Mouse (Mus musculus): ENCODE results near the gene Grk4.
A peak's percentile ranks its signal among the peaks of the same experiment; 100 is the strongest.

The Grk4 gene

DNA sequence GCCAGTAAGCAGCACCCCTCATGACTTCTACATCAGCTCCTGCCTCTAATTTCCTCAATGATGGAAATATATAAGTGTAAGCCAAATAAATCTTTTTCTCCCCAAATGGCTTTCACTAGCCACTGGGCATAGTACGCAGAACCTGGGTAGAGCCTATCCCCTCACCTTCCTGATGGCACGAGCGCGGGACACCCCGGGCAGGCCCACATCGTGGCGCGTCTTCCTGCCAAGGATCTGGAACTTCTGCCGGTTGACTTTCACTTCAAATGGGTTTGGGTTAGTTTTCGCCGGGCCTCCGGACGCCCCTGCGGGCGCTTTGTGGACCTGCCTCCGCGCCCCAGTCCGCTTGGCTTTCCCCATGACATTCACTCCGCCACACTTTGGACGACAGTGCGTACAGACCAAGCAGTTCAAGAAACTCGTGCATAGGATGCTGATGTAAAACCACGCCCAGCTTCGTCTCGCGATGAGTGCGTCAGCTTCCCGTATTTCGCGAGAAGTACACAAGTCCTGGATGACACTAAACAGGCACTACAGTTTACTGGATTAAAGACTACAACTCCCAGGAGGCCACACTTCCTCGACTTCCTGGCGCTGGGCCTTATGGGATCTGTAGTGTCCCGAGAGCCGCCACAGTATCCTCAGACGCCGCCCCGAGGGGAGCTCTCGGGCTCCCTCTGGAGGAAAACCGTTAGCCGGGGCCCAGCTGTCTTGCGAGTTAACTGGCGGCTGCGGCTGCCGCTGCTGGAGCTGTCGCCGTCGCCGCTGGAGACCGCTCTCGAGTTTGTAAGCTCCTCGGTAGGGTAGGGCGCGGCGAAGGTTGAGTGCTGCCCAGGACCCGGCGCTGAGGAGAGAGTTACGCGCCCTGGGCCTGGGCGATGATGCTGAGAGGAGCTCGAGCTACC, at the start of gene Grk4, which contains the start of gene Nop14:
TSS of gene Grk4 (plus strand) at position 694 of the 905 bp plus-strand sequence.
TSS of gene Nop14 (minus strand) at position 463 of the 905 bp plus-strand sequence.
- TF ChIP-seq NANOG (IDR thresholded peaks at IDR 0.05; ENCODE audit: borderline replicate concordance, low read length), result no peak
- TF ChIP-seq POU5F1 (IDR thresholded peaks at IDR 0.05; ENCODE audit: borderline replicate concordance, low read length), result no peak
- TF ChIP-seq CTCF (conservative IDR thresholded peaks at IDR 0.05; ENCODE audit: low read length), result peak; percentile 59
- peaks cover 26% of the 10 kb centered on the region for H3K27me3 ChIP-seq (ENCODE audit: insufficient read depth, low read length)
- peak within 1 kb of the TSS; percentile 97 for H3K4me3 ChIP-seq (replicated peaks; ENCODE audit: low read length)
- H3K4me1 ChIP-seq (replicated peaks; ENCODE audit: low read depth, low read length), result peaks cover 25% of the 10 kb centered on the region
- no peaks in the 10 kb centered on the region for H3K9me3 ChIP-seq (ENCODE audit: low read length)
- H3K36me3 ChIP-seq (ENCODE audit: insufficient read depth, low read length), result peaks cover 30% of the 10 kb centered on the region

DNA sequence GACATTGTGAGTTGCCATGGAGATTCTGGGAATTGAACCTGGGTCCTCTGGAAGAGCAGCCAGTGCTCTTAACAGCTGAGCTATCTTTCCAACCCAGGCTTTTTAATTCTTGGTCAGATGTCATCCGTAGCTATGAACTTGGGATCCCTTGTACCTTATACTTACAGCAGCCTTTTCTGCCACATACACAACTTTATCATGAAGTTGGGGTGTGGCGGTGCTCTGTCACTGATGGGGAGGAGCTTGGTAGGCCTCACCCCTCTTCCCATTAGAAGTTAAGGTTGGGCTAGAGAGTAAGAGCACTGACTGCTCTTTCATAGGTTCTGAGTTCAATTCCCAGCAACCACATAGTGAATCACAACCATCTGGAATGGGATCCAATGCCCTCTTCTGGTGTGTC, 27.2 kb upstream of the Grk4 start:
- Histone ChIP-seq H3K4me3 (replicated peaks; ENCODE audit: low read length) (no peak overlapping the region), H3K4me1 (replicated peaks; ENCODE audit: low read depth, low read length) (peaks cover 63% of the 10 kb centered on the region), H3K9me3 (ENCODE audit: low read length) (no peaks in the 10 kb centered on the region), H3K36me3 (ENCODE audit: insufficient read depth, low read length) (peaks cover 82% of the 10 kb centered on the region), H3K27me3 (ENCODE audit: insufficient read depth, low read length) (no peaks in the 10 kb centered on the region)
- TF ChIP-seq POU5F1 (IDR thresholded peaks at IDR 0.05; ENCODE audit: borderline replicate concordance, low read length) (no peak), NANOG (IDR thresholded peaks at IDR 0.05; ENCODE audit: borderline replicate concordance, low read length) (no peak), CTCF (conservative IDR thresholded peaks at IDR 0.05; ENCODE audit: low read length) (no peak)

DNA sequence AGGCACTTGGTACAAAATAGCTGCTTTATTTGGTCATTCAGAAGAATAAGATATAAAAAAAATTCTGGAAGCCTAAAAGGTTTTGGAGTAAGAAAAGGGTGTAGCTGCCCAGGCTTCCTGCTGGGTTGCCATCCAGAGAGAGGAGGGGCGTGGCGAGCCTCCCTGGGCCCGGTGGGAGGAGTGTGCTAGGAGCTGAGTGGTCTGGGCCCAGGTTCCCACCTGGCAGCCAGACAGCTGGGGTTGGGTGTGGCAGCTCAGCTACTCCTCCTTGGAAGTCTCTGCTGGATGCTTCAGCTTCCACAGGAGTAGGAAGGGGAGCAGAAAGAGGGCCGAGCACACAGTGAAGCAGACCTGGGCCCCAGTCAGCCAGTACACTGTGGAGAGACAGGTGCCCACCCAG, 26.5 kb upstream of the Grk4 start:
- Histone ChIP-seq H3K9me3 (ENCODE audit: low read length) (no peaks in the 10 kb centered on the region), H3K4me1 (replicated peaks; ENCODE audit: low read depth, low read length) (peaks cover 69% of the 10 kb centered on the region), H3K36me3 (ENCODE audit: insufficient read depth, low read length) (peaks cover 82% of the 10 kb centered on the region), H3K27me3 (ENCODE audit: insufficient read depth, low read length) (no peaks in the 10 kb centered on the region), H3K4me3 (replicated peaks; ENCODE audit: low read length) (peak overlapping the region; percentile 87; the same call in 1 of the 2 replicates)
- TF ChIP-seq POU5F1 (IDR thresholded peaks at IDR 0.05; ENCODE audit: borderline replicate concordance, low read length) (no peak), NANOG (IDR thresholded peaks at IDR 0.05; ENCODE audit: borderline replicate concordance, low read length) (no peak), CTCF (conservative IDR thresholded peaks at IDR 0.05; ENCODE audit: low read length) (no peak)

DNA sequence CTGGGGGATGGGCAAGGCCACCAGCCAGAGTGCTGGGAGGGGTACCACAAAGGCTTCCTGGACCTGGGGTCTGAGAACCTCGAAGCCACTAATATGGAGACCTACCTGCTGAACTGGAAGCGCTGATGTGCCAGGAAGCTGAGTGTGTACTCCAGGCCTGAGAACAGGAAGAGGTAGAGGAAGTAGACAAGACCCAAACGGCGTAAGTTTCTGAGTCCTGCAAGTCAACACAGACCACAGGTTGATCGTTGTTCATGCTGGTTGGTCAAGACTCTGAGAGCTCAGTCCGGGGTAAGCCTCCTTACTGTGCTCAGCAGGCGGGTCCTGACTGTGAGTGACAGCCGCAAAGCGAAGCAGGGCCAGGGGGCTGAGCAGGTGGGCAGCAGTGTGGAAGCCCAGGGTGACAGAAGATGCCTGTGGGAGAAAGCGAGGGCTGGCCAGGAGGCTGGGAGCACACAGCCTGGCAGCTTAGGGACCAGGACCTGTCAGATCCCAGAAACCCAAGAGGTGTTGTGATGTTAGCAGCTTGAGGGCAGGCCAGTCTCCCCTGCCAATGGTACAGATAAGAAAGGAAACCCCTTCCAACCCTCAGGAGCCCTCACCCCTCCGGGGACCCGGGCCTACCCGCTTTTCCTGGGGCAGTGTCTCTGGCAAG, 25.3 kb upstream of the Grk4 start:
- no peak for TF ChIP-seq CTCF (conservative IDR thresholded peaks at IDR 0.05; ENCODE audit: low read length)
- TF ChIP-seq POU5F1 (IDR thresholded peaks at IDR 0.05; ENCODE audit: borderline replicate concordance, low read length), result no peak
- no peak for TF ChIP-seq NANOG (IDR thresholded peaks at IDR 0.05; ENCODE audit: borderline replicate concordance, low read length)
- H3K4me3 ChIP-seq (replicated peaks; ENCODE audit: low read length), result peak overlapping the region; percentile 87
- H3K4me1 ChIP-seq (replicated peaks; ENCODE audit: low read depth, low read length), result peaks cover 81% of the 10 kb centered on the region
- no peaks in the 10 kb centered on the region for H3K9me3 ChIP-seq (ENCODE audit: low read length)
- peaks cover 82% of the 10 kb centered on the region for H3K36me3 ChIP-seq (ENCODE audit: insufficient read depth, low read length)
- no peaks in the 10 kb centered on the region for H3K27me3 ChIP-seq (ENCODE audit: insufficient read depth, low read length)

DNA sequence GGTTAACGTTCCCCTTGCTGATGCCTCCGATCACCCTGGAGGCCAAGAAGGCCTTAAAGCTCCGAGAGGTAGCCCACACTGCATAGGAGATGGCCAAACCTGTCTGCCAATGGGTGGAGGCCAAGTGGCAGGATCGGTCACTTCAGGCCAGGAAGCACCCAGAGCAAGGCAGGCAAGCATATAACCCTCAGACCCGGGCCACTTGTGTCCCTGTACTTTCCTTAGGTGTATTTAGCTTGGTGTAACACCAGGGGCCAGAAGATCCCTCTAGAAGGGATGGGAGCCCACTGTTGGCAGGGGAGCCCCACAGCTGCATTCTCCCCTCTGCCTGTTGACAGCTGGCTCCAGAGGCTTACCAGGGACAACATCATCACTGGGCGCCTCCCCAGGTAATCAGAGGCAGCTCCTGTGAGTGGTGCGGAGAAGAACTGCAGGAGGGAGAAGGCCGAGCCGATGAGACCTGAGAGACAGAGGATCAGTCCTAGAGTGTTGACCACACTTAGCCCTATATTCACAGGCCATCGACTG, 24.4 kb upstream of the Grk4 start:
- Histone ChIP-seq H3K27me3 (ENCODE audit: insufficient read depth, low read length) (no peaks in the 10 kb centered on the region), H3K9me3 (ENCODE audit: low read length) (no peaks in the 10 kb centered on the region), H3K36me3 (ENCODE audit: insufficient read depth, low read length) (peaks cover 82% of the 10 kb centered on the region), H3K4me3 (replicated peaks; ENCODE audit: low read length) (peak overlapping the region; percentile 87), H3K4me1 (replicated peaks; ENCODE audit: low read depth, low read length) (peaks cover 81% of the 10 kb centered on the region)
- TF ChIP-seq CTCF (conservative IDR thresholded peaks at IDR 0.05; ENCODE audit: low read length) (no peak), NANOG (IDR thresholded peaks at IDR 0.05; ENCODE audit: borderline replicate concordance, low read length) (no peak)

DNA sequence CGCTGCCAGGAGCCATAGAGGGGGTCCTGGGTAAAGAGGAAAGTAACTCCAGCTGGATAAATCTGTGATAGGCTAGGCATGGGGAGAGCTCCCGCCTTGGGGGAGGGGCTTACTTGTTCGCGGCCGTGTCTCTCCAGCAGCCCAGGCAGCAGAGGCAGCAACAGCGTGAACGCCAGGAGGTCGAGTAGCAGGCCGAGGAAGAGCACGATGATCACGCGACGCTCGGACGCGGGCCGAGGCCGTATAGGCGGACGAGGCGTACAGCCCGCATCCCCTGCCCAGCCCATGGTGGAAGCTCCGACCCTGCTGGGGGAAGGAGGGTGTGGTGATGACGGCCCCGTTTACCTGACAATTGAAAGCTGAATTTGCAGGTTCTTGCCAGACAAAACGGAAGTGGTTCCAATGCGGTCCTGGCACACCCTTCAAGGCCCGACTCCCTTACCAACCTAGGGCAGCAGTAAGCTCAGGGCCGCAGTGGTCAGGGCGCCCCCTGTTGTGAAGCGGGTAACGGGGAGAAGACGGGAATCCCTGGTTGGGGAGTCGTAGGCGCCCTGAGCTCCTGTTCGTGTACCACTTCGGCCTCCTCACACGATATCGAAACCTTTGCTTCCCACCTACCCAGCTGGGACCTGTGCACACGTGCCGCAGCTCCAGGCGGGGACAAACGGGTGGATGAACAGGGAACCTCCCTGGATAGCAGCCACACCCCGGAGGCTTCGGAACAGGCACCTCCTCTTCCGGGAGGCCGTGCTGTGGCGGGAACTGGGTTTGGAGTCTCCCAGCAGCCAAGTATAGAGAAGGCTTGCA, 23.5 kb upstream of the Grk4 start, which contains the start of gene Mfsd10:
TSS of gene Mfsd10 (minus strand) at position 732 of the 807 bp plus-strand sequence.
- Histone ChIP-seq H3K27me3 (ENCODE audit: insufficient read depth, low read length) (no peaks in the 10 kb centered on the region), H3K9me3 (ENCODE audit: low read length) (no peaks in the 10 kb centered on the region), H3K4me1 (replicated peaks; ENCODE audit: low read depth, low read length) (peaks cover 80% of the 10 kb centered on the region), H3K4me3 (replicated peaks; ENCODE audit: low read length) (peak within 1 kb of the TSS; percentile 87), H3K36me3 (ENCODE audit: insufficient read depth, low read length) (peaks cover 82% of the 10 kb centered on the region)
- TF ChIP-seq CTCF (conservative IDR thresholded peaks at IDR 0.05; ENCODE audit: low read length) (no peak), POU5F1 (IDR thresholded peaks at IDR 0.05; ENCODE audit: borderline replicate concordance, low read length) (no peak), NANOG (IDR thresholded peaks at IDR 0.05; ENCODE audit: borderline replicate concordance, low read length) (no peak)

DNA sequence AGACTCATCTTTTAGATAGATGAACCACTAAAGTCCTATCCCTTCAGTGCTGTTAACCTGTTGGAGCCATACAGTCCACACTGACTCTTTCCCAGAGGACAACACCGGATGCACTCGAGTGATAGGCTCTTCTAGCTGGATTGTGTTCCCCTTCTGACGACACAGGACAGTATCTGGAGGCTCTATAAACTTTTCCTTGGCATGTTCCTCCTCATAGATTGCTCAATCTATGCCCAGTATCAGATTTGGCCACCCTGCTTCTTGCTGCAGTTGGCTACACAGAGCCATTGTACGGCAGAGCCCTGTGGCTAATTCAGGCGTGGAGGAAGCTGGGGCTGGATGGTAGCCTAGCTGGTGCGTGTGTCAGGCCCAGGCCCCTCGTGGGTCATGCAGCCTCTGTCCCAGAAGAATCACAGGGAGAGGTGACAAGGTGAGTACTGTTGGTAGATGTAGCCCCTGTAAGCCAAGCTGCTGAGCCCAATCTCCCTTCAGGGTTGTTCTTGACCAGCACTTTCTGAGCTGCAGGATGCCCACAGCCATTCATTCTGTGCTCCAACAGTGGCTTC, 22.5 kb upstream of the Grk4 start:
- H3K9me3 ChIP-seq (ENCODE audit: low read length), result no peaks in the 10 kb centered on the region
- H3K36me3 ChIP-seq (ENCODE audit: insufficient read depth, low read length), result peaks cover 78% of the 10 kb centered on the region
- TF ChIP-seq CTCF (conservative IDR thresholded peaks at IDR 0.05; ENCODE audit: low read length) (no peak), POU5F1 (IDR thresholded peaks at IDR 0.05; ENCODE audit: borderline replicate concordance, low read length) (no peak), NANOG (IDR thresholded peaks at IDR 0.05; ENCODE audit: borderline replicate concordance, low read length) (no peak)

More for the DNA sequence above, 22.5 kb upstream of the Grk4 start:
- Histone ChIP-seq H3K4me3 (replicated peaks; ENCODE audit: low read length) (peak overlapping the region; percentile 87), H3K27me3 (ENCODE audit: insufficient read depth, low read length) (no peaks in the 10 kb centered on the region), H3K4me1 (replicated peaks; ENCODE audit: low read depth, low read length) (peaks cover 76% of the 10 kb centered on the region)
